ENCODE assay signal across 17 mouse cellular contexts in the genomic region with DNA sequence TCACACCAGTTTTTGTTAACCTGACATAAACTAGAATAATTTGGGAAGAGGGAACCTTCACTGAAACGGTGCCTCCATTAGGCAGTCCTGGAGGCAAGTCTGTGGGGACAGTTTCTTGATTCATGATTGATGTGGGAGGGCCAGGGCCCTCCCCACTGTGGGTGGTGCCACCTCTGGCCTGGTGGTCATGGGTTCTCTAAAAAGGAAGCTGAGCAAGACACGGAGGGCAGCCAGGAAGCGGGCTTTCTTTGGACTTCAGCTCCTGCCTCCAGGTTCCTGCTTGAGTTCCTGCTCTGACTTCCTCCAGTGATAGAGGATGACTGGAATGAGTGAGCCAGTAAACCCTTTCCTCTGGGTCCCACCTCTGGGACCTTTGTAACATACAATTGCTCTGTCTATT.
"Had no signal": no experiment of that assay in that cellular context is flagged by ENCODE, and none has a peak within 500 bp of the region (broad histone marks: within the 10 kb centered on the region; RNA-seq: fewer than 3 reads in every experiment).

No protein-coding gene starts in this region.

- H3K27me3 ChIP-seq: heart, embryonic 13.5 days; heart, embryonic 15.5 days; kidney, embryonic 15.5 days; limb, embryonic 12.5 days; liver, embryonic 13.5 days had no signal

- DNase-seq: gastrocnemius, postnatal 14 days; gastrocnemius, postnatal 36 days; heart, adult 2 months; heart, postnatal 14 days; heart, postnatal 36 days; kidney, adult 11 months; kidney, adult 2 months; kidney, adult 9 months; kidney, postnatal 25 days; kidney, postnatal 4 days; liver; liver, embryonic 13.5 days had no signal

- H3K36me3 ChIP-seq: heart, embryonic 13.5 days; heart, embryonic 15.5 days; kidney, embryonic 15.5 days; limb, embryonic 10.5 days; limb, embryonic 12.5 days; liver, embryonic 13.5 days had no signal
